Mouse (Mus musculus): ENCODE measurements around the gene Hba-a2.

Gene Hba-a2

GRCm38 (mm10) chr11:32331075-32331474, 34.8 kb downstream of the Hba-a2 start:
- DNase-seq: no peak

GRCm38 (mm10) chr11:32331861-32332260, 35.6 kb downstream of the Hba-a2 start:
- no peak for DNase-seq

GRCm38 (mm10) chr11:32333235-32333634, 36.9 kb downstream of the Hba-a2 start:
- no peak for DNase-seq

GRCm38 (mm10) chr11:32336435-32336907, 40.2 kb downstream of the Hba-a2 start:
- no peak for DNase-seq

- DNase-seq: no peak
Measured at GRCm38 (mm10) chr11:32339131-32339531, 42.8 kb downstream of the Hba-a2 start.

GRCm38 (mm10) chr11:32340476-32341473, 44.5 kb downstream of the Hba-a2 start:
- no peak for DNase-seq

GRCm38 (mm10) chr11:32342770-32343191, 46.5 kb downstream of the Hba-a2 start:
- peak in 1 of 2 experiments; percentile 25 for DNase-seq

GRCm38 (mm10) chr11:32343350-32343749, 47.1 kb downstream of the Hba-a2 start:
- no peak for DNase-seq

- DNase-seq: no peak
Measured at GRCm38 (mm10) chr11:32345504-32346297, 49.4 kb downstream of the Hba-a2 start.
